Mouse (Mus musculus) WW6 (cell line): Measurements from ENCODE around the gene Ankrd61.

Source experiments
- DNase-seq: peaks from one replicate; pipeline ENCODE4 v3.0.0-alpha.2; 2013; ENCODE audit warnings: low read depth, low spot score

Gene Ankrd61

GRCm38 (mm10) chr5:143897635-143898330, at the start of gene Ankrd61:
Gene Ankrd61 (minus strand): TSS chr5:143897685.
- DNase-seq = no peak

GRCm38 (mm10) chr5:143943231-143944125, 46.0 kb upstream of the Ankrd61 start:
- DNase-seq = no peak

- DNase-seq = no peak
These were observed 44.1 kb upstream of the Ankrd61 start for GRCm38 (mm10) chr5:143941588-143941987.

GRCm38 (mm10) chr5:143936156-143936555, 38.7 kb upstream of the Ankrd61 start:
- DNase-seq = no peak

GRCm38 (mm10) chr5:143933875-143934274, 36.4 kb upstream of the Ankrd61 start:
- DNase-seq = no peak

GRCm38 (mm10) chr5:143933414-143933813, 35.9 kb upstream of the Ankrd61 start:
- no peak for DNase-seq

- no peak for DNase-seq
These were observed 35.3 kb upstream of the Ankrd61 start, which contains the start of gene Rsph10b for GRCm38 (mm10) chr5:143932831-143933230. Gene Rsph10b (plus strand): TSS chr5:143933035.

GRCm38 (mm10) chr5:143931863-143932580, 34.5 kb upstream of the Ankrd61 start:
- DNase-seq = no peak

GRCm38 (mm10) chr5:143930656-143931055, 33.2 kb upstream of the Ankrd61 start:
- no peak for DNase-seq

- no peak for DNase-seq
These were observed 31.8 kb upstream of the Ankrd61 start for GRCm38 (mm10) chr5:143929291-143929690.

GRCm38 (mm10) chr5:143927875-143928274, 30.4 kb upstream of the Ankrd61 start, which contains the start of gene Gm42421:
Gene Gm42421 (plus strand): TSS chr5:143928175.
- no peak for DNase-seq

GRCm38 (mm10) chr5:143924781-143925452, 27.4 kb upstream of the Ankrd61 start:
- DNase-seq = no peak

GRCm38 (mm10) chr5:143918120-143918519, 20.6 kb upstream of the Ankrd61 start:
- no peak for DNase-seq

- no peak for DNase-seq
These were observed 19.9 kb upstream of the Ankrd61 start for GRCm38 (mm10) chr5:143917418-143917817.

- no peak for DNase-seq
These were observed 18.7 kb upstream of the Ankrd61 start for GRCm38 (mm10) chr5:143916221-143916620.

- peak; percentile 94 for DNase-seq
These were observed 12.2 kb upstream of the Ankrd61 start, which contains the start of the genes Aimp2 and Pms2 for GRCm38 (mm10) chr5:143909417-143910400. Gene Aimp2 (minus strand): TSS chr5:143909847. Gene Pms2 (plus strand): TSS chr5:143909964.

- DNase-seq = no peak
These were observed 11.4 kb upstream of the Ankrd61 start for GRCm38 (mm10) chr5:143908926-143909325.

GRCm38 (mm10) chr5:143906429-143906828, 8.9 kb upstream of the Ankrd61 start:
- no peak for DNase-seq

- DNase-seq = no peak
These were observed 6.3 kb upstream of the Ankrd61 start for GRCm38 (mm10) chr5:143903813-143904212.

- DNase-seq = no peak
These were observed 4.6 kb upstream of the Ankrd61 start for GRCm38 (mm10) chr5:143902111-143902510.
